Mouse (Mus musculus) bone marrow macrophage, adult 2 months (primary cell): ENCODE measurements around the gene Gm3238.
A peak's percentile ranks its signal among the peaks of the same experiment; 100 is the strongest.

ENCODE experiments used
- CTCF ChIP-seq: IDR thresholded peaks from 2 replicates; pipeline ENCODE4 v1.5.1; 2012; ENCODE audit warnings: low read depth, mild to moderate bottlenecking, low read length, moderate library complexity
- POLR2A ChIP-seq: IDR thresholded peaks from 2 replicates; pipeline ENCODE4 v1.6.1; 2012; ENCODE audit warnings: mild to moderate bottlenecking, low read depth, low read length, borderline replicate concordance

DNA sequence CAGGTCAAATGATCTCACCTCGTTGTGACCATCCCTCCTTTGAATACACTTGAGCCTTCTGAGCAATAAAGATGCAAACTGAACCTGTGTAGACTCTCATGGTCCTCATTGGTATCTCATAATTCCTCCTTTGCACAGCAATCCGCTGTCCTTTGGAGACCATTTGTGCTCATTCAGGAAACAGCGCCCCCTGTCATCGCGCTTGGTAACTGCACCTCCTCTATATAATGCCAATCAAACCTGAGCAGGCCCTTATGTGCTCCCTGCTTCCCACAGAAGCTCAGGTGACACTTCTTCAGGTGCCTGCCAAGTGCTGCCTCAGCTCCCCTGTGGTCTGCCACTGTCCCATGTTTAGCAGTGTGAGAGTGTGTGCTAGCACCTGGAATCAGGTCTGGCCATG lies 44.4 kb upstream of the Gm3238 start:
- TF ChIP-seq POLR2A (no peak), CTCF (peak; percentile 50; the same call in 1 of the 2 replicates)
